Mouse (Mus musculus): Measurements from ENCODE around the gene Arl4a. TPM values are rescaled to one million over a fixed set of nuclear protein-coding genes. Genes with fewer than 3 reads are reported as not detected.

Arl4a gene
- polyA plus RNA-seq, 1 experiment from 2014 or later: 39.8 TPM

- no peaks in the 10 kb centered on the region for H3K36me3 ChIP-seq (ENCODE audit: control insufficient read depth, insufficient read depth, low read length)
- no peaks in the 10 kb centered on the region for H3K27me3 ChIP-seq (ENCODE audit: control insufficient read depth, insufficient read depth, low read length)
- H3K27ac ChIP-seq (replicated peaks in 1 of 2; ENCODE audit: control insufficient read depth in 1 of 2, insufficient read depth in 1 of 2, low read depth in 2 of 2, low read length in 2 of 2): peak overlapping the region in 1 of 2 experiments; percentile 43; a peak in 2 of 4 replicates
- H3K4me2 ChIP-seq (ENCODE audit: low read length): no peak overlapping the region
- peaks cover 3 to 9% of the 10 kb centered on the region in 2 experiments; a peak in 3 of 4 replicates for H3K4me1 ChIP-seq (ENCODE audit: control insufficient read depth in 2 of 2, insufficient read depth in 2 of 2, low read length in 2 of 2)
- H3K9ac ChIP-seq (ENCODE audit: low read length): no peak overlapping the region
- WGBS: 63% methylated on average over 8 of the region's 8 CpGs
- H3K4me3 ChIP-seq (ENCODE audit: control insufficient read depth in 1 of 2, insufficient read depth in 1 of 2, low read depth in 1 of 2, low read length in 2 of 2): no peak overlapping the region
- no peaks in the 10 kb centered on the region for H3K9me3 ChIP-seq (ENCODE audit: control insufficient read depth, low read length)
- no peak for ATAC-seq (ENCODE audit: insufficient number of reproducible peaks, insufficient read depth, low FRiP score, low read depth)
These were observed 79.7 kb downstream of the Arl4a start for GRCm38 (mm10) chr12:39957931-39958671.

- Histone ChIP-seq H3K9me3 (ENCODE audit: control insufficient read depth, low read length) (no peaks in the 10 kb centered on the region), H3K27me3 (ENCODE audit: control insufficient read depth, insufficient read depth, low read length) (no peaks in the 10 kb centered on the region), H3K9ac (ENCODE audit: low read length) (no peak overlapping the region), H3K27ac (replicated peaks in 1 of 2; ENCODE audit: control insufficient read depth in 1 of 2, insufficient read depth in 1 of 2, low read depth in 2 of 2, low read length in 2 of 2) (no peak overlapping the region), H3K4me1 (ENCODE audit: control insufficient read depth in 2 of 2, insufficient read depth in 2 of 2, low read length in 2 of 2) (peaks cover 3 to 9% of the 10 kb centered on the region in 2 experiments; a peak in 3 of 4 replicates), H3K36me3 (ENCODE audit: control insufficient read depth, insufficient read depth, low read length) (no peaks in the 10 kb centered on the region), H3K4me2 (ENCODE audit: low read length) (peak overlapping the region; percentile 54), H3K4me3 (ENCODE audit: control insufficient read depth in 1 of 2, insufficient read depth in 1 of 2, low read depth in 1 of 2, low read length in 2 of 2) (peak overlapping the region; percentile 16 to 19; a peak in 3 of 4 replicates)
- ATAC-seq (ENCODE audit: insufficient number of reproducible peaks, insufficient read depth, low FRiP score, low read depth): peak; percentile 54
- 25% methylated on average over 15 of the region's 15 CpGs for WGBS
These were observed 81.4 kb downstream of the Arl4a start for GRCm38 (mm10) chr12:39956396-39956795.

Other genes starting within 250 kb of the Arl4a start
- 4.4 and 6.3 TPM in 2 replicates for gene Scin, start 96.2 kb upstream of the Arl4a start, polyA plus RNA-seq (2014; fragmentation: Nextera tagmentation; extraction: Ambion mirVana)
- 39.3 and 41.1 TPM in 2 replicates for gene Lsmem1, start 161.5 kb upstream of the Arl4a start, polyA plus RNA-seq (2014; fragmentation: Nextera tagmentation; extraction: Ambion mirVana)
- 93.7 and 95.7 TPM in 2 replicates for gene Ifrd1, start 210.5 kb upstream of the Arl4a start, polyA plus RNA-seq (2014; fragmentation: Nextera tagmentation; extraction: Ambion mirVana)

Measured in heart, embryonic 14.5 days (tissue).